Mouse (Mus musculus): ENCODE results near the gene Otogl. TPM values are rescaled to one million over a fixed set of nuclear protein-coding genes. Genes with fewer than 3 reads are reported as not detected.

The Otogl gene
- total and polyA plus RNA-seq, 2 experiments from 2014 or later, result 0.08 to 0.16 TPM

- H3K4me1 ChIP-seq (ENCODE audit: insufficient read depth, low read length), result no peaks in the 10 kb centered on the region
- peak; percentile 70 for TF ChIP-seq CTCF (IDR thresholded peaks at IDR 0.05; ENCODE audit: low read depth)
- DNase-seq (ENCODE audit: low spot score) (peak; percentile 75), ATAC-seq (peak; percentile 74; the same call in 1 of the 2 replicates)
- no peaks in the 10 kb centered on the region for H3K36me3 ChIP-seq (ENCODE audit: insufficient read depth, low read length)
- H3K4me2 ChIP-seq (ENCODE audit: low read depth, low read length), result no peak overlapping the region
- no peak overlapping the region for H3K27ac ChIP-seq
- H3K4me3 ChIP-seq (ENCODE audit: low read length), result no peak overlapping the region
- H3K9ac ChIP-seq (replicated peaks; ENCODE audit: low read length), result no peak overlapping the region
- H3K9me3 ChIP-seq (ENCODE audit: low read length), result no peaks in the 10 kb centered on the region
- WGBS, result 22% methylated on average over 10 of the region's 10 CpGs
- no peaks in the 10 kb centered on the region for H3K27me3 ChIP-seq (ENCODE audit: insufficient read depth, low read length)
Observed at GRCm38 (mm10) chr10:107931833-107932828, 20.2 kb upstream of the Otogl start.

- ATAC-seq (no peak), DNase-seq (ENCODE audit: low spot score) (no peak)
- Histone ChIP-seq H3K27ac (no peak overlapping the region), H3K4me1 (ENCODE audit: insufficient read depth, low read length) (no peaks in the 10 kb centered on the region), H3K9ac (replicated peaks; ENCODE audit: low read length) (no peak overlapping the region), H3K27me3 (ENCODE audit: insufficient read depth, low read length) (no peaks in the 10 kb centered on the region), H3K9me3 (ENCODE audit: low read length) (no peaks in the 10 kb centered on the region), H3K4me2 (ENCODE audit: low read depth, low read length) (no peak overlapping the region), H3K4me3 (ENCODE audit: low read length) (no peak overlapping the region), H3K36me3 (ENCODE audit: insufficient read depth, low read length) (no peaks in the 10 kb centered on the region)
- TF ChIP-seq CTCF (IDR thresholded peaks at IDR 0.05; ENCODE audit: low read depth), result no peak
- WGBS, result 51% methylated on average over 7 of the region's 7 CpGs
Observed at GRCm38 (mm10) chr10:107930471-107931021, 18.6 kb upstream of the Otogl start.

- no peaks in the 10 kb centered on the region for H3K27me3 ChIP-seq (ENCODE audit: insufficient read depth, low read length)
- H3K4me2 ChIP-seq (ENCODE audit: low read depth, low read length), result no peak overlapping the region
- no peak overlapping the region for H3K9ac ChIP-seq (replicated peaks; ENCODE audit: low read length)
- H3K36me3 ChIP-seq (ENCODE audit: insufficient read depth, low read length), result no peaks in the 10 kb centered on the region
- H3K4me1 ChIP-seq (ENCODE audit: insufficient read depth, low read length), result no peaks in the 10 kb centered on the region
- no peaks in the 10 kb centered on the region for H3K9me3 ChIP-seq (ENCODE audit: low read length)
- no peak overlapping the region for H3K4me3 ChIP-seq (ENCODE audit: low read length)
- peak; percentile 63 for TF ChIP-seq CTCF (IDR thresholded peaks at IDR 0.05; ENCODE audit: low read depth)
- ATAC-seq, result no peak
- H3K27ac ChIP-seq, result no peak overlapping the region
- DNase-seq (ENCODE audit: low spot score), result peak; percentile 58
Observed at GRCm38 (mm10) chr10:107925306-107925705, 13.4 kb upstream of the Otogl start.

GRCm38 (mm10) chr10:107923860-107924259 is 11.9 kb upstream of the Otogl start:
- H3K36me3 ChIP-seq (ENCODE audit: insufficient read depth, low read length), result no peaks in the 10 kb centered on the region
- no peak overlapping the region for H3K4me3 ChIP-seq (ENCODE audit: low read length)
- H3K9ac ChIP-seq (replicated peaks; ENCODE audit: low read length), result no peak overlapping the region
- no peaks in the 10 kb centered on the region for H3K9me3 ChIP-seq (ENCODE audit: low read length)
- no peak for DNase-seq (ENCODE audit: low spot score)
- H3K27ac ChIP-seq, result no peak overlapping the region
- no peak for ATAC-seq
- H3K4me2 ChIP-seq (ENCODE audit: low read depth, low read length), result no peak overlapping the region
- WGBS, result 58% methylated on average over 2 of the region's 2 CpGs
- no peak for TF ChIP-seq CTCF (IDR thresholded peaks at IDR 0.05; ENCODE audit: low read depth)
- no peaks in the 10 kb centered on the region for H3K27me3 ChIP-seq (ENCODE audit: insufficient read depth, low read length)
- no peaks in the 10 kb centered on the region for H3K4me1 ChIP-seq (ENCODE audit: insufficient read depth, low read length)

GRCm38 (mm10) chr10:107922750-107923149 is 10.8 kb upstream of the Otogl start:
- peak; percentile 59 for DNase-seq (ENCODE audit: low spot score)
- no peaks in the 10 kb centered on the region for H3K27me3 ChIP-seq (ENCODE audit: insufficient read depth, low read length)
- peak; percentile 63 for TF ChIP-seq CTCF (IDR thresholded peaks at IDR 0.05; ENCODE audit: low read depth)

GRCm38 (mm10) chr10:107921549-107921948 is 9.6 kb upstream of the Otogl start:
- 50% methylated on average over 1 of the region's 1 CpGs for WGBS
- Histone ChIP-seq H3K9ac (replicated peaks; ENCODE audit: low read length) (no peak overlapping the region), H3K36me3 (ENCODE audit: insufficient read depth, low read length) (no peaks in the 10 kb centered on the region), H3K4me3 (ENCODE audit: low read length) (no peak overlapping the region), H3K27me3 (ENCODE audit: insufficient read depth, low read length) (no peaks in the 10 kb centered on the region), H3K4me2 (ENCODE audit: low read depth, low read length) (no peak overlapping the region), H3K27ac (no peak overlapping the region), H3K4me1 (ENCODE audit: insufficient read depth, low read length) (no peaks in the 10 kb centered on the region), H3K9me3 (ENCODE audit: low read length) (no peaks in the 10 kb centered on the region)
- DNase-seq (ENCODE audit: low spot score), result no peak
- no peak for ATAC-seq
- no peak for TF ChIP-seq CTCF (IDR thresholded peaks at IDR 0.05; ENCODE audit: low read depth)

More at GRCm38 (mm10) chr10:107922750-107923149, 10.8 kb upstream of the Otogl start:
- Histone ChIP-seq H3K9ac (replicated peaks; ENCODE audit: low read length) (no peak overlapping the region), H3K4me3 (ENCODE audit: low read length) (no peak overlapping the region), H3K4me2 (ENCODE audit: low read depth, low read length) (no peak overlapping the region), H3K36me3 (ENCODE audit: insufficient read depth, low read length) (no peaks in the 10 kb centered on the region), H3K9me3 (ENCODE audit: low read length) (no peaks in the 10 kb centered on the region), H3K4me1 (ENCODE audit: insufficient read depth, low read length) (no peaks in the 10 kb centered on the region), H3K27ac (no peak overlapping the region)
- ATAC-seq, result no peak
- WGBS, result 24% methylated on average over 1 of the region's 1 CpGs

Measured in hindbrain, postnatal 0 days (tissue).